Mouse (Mus musculus) cerebellum, adult (tissue): ENCODE measurements around the gene Sfrp5.

Experiments
- ATAC-seq: cut with Nextera tagmentation; 2 replicates; pipeline ENCODE4 v1.9.2; 2017; ENCODE audit warnings: mild to moderate bottlenecking, moderate library complexity, mixed read lengths; ENCODE audit not compliant: insufficient number of reproducible peaks, low FRiP score, low TSS enrichment

Gene Sfrp5

DNA sequence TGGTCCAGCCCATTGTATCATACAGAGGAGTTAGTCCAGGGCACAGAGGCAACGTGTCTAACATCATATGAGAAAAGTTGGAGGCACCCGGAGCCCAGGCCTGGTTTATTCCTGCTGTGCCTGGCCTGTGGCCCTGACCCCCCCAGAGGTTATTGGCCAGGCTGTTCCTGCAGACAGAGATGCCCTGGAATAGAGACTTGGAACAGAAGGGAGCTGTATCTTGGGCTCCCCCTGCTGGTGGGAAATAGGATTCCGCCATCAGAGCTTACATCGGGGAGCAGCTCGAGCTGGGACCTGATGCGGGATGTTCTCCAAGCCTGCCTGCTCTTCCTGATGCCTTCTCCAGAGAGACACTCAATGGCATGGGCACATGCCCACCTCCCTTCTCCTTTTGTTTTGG, 50.1 kb downstream of the Sfrp5 start:
- ATAC-seq = peak; percentile 80

DNA sequence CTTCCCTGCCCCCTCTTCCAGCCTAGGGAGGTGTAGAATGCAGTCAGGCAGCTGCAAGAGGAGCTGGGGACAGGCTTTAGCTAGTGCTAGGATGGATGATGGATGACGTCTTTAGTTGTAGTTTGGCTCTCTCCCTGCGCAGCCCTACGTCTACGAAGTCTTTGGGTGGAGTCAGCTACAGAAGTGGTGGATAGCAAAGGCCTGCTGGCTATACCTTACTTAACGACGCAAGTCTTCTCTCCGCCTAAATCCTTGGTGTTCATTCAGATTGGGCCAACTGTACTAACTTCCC, 53.5 kb downstream of the Sfrp5 start:
- ATAC-seq = no peak
